Mouse (Mus musculus) olfactory bulb, adult 2 months (tissue): ENCODE data around the gene Ptpn3.

Source experiments
- CTCF ChIP-seq: fragments of 200-500 bp; IDR thresholded peaks from 2 replicates; pipeline ENCODE4 v1.5.1; 2012; ENCODE audit warnings: low read depth, mild to moderate bottlenecking, low read length, moderate library complexity; ENCODE audit not compliant: insufficient read depth
- POLR2A ChIP-seq: fragments of 200-500 bp; IDR thresholded peaks from 2 replicates; pipeline ENCODE4 v1.6.1; 2012; ENCODE audit warnings: mild to moderate bottlenecking, low read depth, low read length, moderate library complexity; ENCODE audit not compliant: insufficient read depth

DNA sequence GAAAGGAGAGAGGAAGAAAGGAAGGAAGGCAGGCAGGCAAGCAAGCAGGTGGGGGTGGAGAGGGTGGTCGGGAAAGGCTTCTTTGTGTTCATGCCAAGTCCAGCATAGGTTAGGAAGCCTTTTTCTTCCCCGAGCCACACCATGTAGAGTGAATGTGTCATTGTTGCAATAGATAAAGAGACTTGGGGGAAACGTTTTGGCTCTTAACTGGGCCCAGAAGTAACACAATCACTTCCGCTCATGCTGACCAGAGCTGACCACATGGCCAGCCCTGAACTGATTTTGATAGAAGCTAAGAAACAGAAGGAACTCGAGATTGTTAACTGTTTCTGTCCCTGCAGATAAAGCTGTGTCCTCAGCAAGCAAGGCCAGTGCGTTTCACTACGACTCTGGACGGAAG, 128.8 kb downstream of the Ptpn3 start:
- TF ChIP-seq CTCF (no peak), POLR2A (no peak)
